14 mouse cellular contexts compared by ENCODE assay signal in the genomic region with DNA sequence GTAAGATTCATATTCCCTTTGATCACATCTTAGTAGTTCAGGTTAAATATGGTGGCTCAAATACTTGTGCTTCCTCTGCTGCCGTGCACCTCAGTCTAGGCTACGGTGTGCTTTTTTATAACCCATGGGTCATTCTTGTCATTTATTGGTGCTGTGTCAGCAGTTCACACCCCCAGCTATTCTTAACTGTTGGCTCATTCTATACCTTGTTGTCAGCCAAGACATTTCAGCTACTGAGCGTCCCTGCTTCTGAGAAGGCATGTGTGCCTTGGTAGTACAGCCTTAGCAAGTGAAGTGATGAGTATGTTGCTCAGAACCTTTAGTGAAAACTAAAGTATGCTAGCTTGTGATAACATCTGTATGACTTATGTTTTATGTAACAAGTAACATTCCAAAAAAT. TPM values are rescaled to one million over a fixed set of nuclear protein-coding genes. Genes with fewer than 3 reads are reported as not detected.
A peak's percentile ranks its signal among the peaks of the same experiment; 100 is the strongest.
DNase-seq lines count a peak whose midpoint lies in the region; ATAC-seq and TF ChIP-seq lines count a peak whose summit lies in the region.
"Had no signal": no experiment of that assay in that cellular context is flagged by ENCODE, and none has a peak within 500 bp of the region (broad histone marks: within the 10 kb centered on the region; RNA-seq: fewer than 3 reads in every experiment).

No protein-coding gene starts in this region.

- peaks cover 2% of the 10 kb centered on the region for H3K4me1 ChIP-seq in heart, adult 2 months (ENCODE audit: control insufficient read depth, insufficient read depth, low read length)
- peaks cover 14% of the 10 kb centered on the region; the same call in 1 of the 2 replicates for H3K4me1 ChIP-seq in heart, embryonic 11.5 days (ENCODE audit: control insufficient read depth, insufficient read depth, low read length)
- peaks cover 4% of the 10 kb centered on the region; the same call in 1 of the 2 replicates for H3K4me1 ChIP-seq in intestine, embryonic 16.5 days (ENCODE audit: control insufficient read depth, insufficient read depth, low read length)
- H3K4me1 ChIP-seq: lung, embryonic 15.5 days; midbrain, embryonic 12.5 days had no signal

- 14% methylated on average over 3 of the region's 3 CpGs for WGBS in heart, adult 2 months
- 54% methylated on average over 3 of the region's 3 CpGs for WGBS in heart, embryonic 11.5 days (ENCODE audit: insufficient replicate concordance)
- 34% methylated on average over 3 of the region's 3 CpGs for WGBS in intestine, embryonic 16.5 days

- no peaks in the 10 kb centered on the region for H3K27me3 ChIP-seq in heart, adult 2 months (ENCODE audit: control insufficient read depth, insufficient read depth, low read length)
- H3K27me3 ChIP-seq in heart, embryonic 11.5 days (ENCODE audit: control insufficient read depth, insufficient read depth, low read length): no peaks in the 10 kb centered on the region
- no peaks in the 10 kb centered on the region for H3K27me3 ChIP-seq in intestine, embryonic 16.5 days (replicated peaks; ENCODE audit: control insufficient read depth, insufficient read depth, low read length)
- H3K27me3 ChIP-seq: lung, embryonic 15.5 days; midbrain, embryonic 12.5 days; neural tube, embryonic 13.5 days had no signal

- no peak overlapping the region for H3K9ac ChIP-seq in heart, adult 2 months (ENCODE audit: low read depth, low read length)
- no peak overlapping the region for H3K9ac ChIP-seq in heart, embryonic 11.5 days (ENCODE audit: low read depth, low read length)
- H3K9ac ChIP-seq in intestine, embryonic 16.5 days (ENCODE audit: low read depth, low read length): no peak overlapping the region
- H3K9ac ChIP-seq: lung, embryonic 15.5 days; midbrain, embryonic 12.5 days; neural tube, embryonic 13.5 days had no signal

- H3K27ac ChIP-seq in heart, adult 2 months: peak overlapping the region; percentile 26
- H3K27ac ChIP-seq in heart, embryonic 11.5 days (ENCODE audit: low read depth, low read length): no peak overlapping the region
- no peak overlapping the region for H3K27ac ChIP-seq in intestine, embryonic 16.5 days (ENCODE audit: low read length)
- H3K27ac ChIP-seq: lung, embryonic 15.5 days; midbrain, embryonic 12.5 days; neural tube, embryonic 13.5 days; stomach, postnatal 0 days had no signal

- TF ChIP-seq EP300 in heart, adult 2 months (IDR thresholded peaks at IDR 0.05; ENCODE audit: insufficient read depth, low read depth, low read length): no peak

- ATAC-seq in cerebellum, adult (ENCODE audit: insufficient number of reproducible peaks, low FRiP score, low TSS enrichment): peak; percentile 84
- no peak for ATAC-seq in heart, embryonic 11.5 days (replicated peaks; ENCODE audit: insufficient number of reproducible peaks, low FRiP score, low TSS enrichment)
- peak; percentile 76 for ATAC-seq in intestine, embryonic 16.5 days

- H3K79me2 ChIP-seq in heart, adult 2 months (replicated peaks; ENCODE audit: control insufficient read depth, insufficient read depth, low read length): peaks cover 8% of the 10 kb centered on the region

- no peak for TF ChIP-seq POLR2A in heart, adult 2 months (IDR thresholded peaks at IDR 0.05; ENCODE audit: insufficient read depth, low read depth, low read length)

- H3K4me2 ChIP-seq in heart, embryonic 11.5 days: no peak overlapping the region
- H3K4me2 ChIP-seq in intestine, embryonic 16.5 days (ENCODE audit: low read depth, low read length): no peak overlapping the region
- H3K4me2 ChIP-seq: lung, embryonic 15.5 days; midbrain, embryonic 12.5 days; neural tube, embryonic 13.5 days had no signal

- no peak for DNase-seq in cerebellum, adult 8-10 months
- peak in 1 of 2 experiments; percentile 38 for DNase-seq in heart, adult 2 months
- DNase-seq in cerebellum, adult 9-11 months: peak; percentile 50
- no peak for DNase-seq in T-cell, adult 2 months (ENCODE audit: low spot score)
- no peak for DNase-seq in thymus, postnatal 0 days (ENCODE audit: low spot score)
- DNase-seq: layer of hippocampus, postnatal 36 days; right cerebral cortex, postnatal 4 days had no signal

- no peaks in the 10 kb centered on the region for H3K9me3 ChIP-seq in heart, embryonic 11.5 days (replicated peaks; ENCODE audit: control insufficient read depth, low read length)
- no peaks in the 10 kb centered on the region for H3K9me3 ChIP-seq in intestine, embryonic 16.5 days (ENCODE audit: control insufficient read depth, low read length)
- H3K9me3 ChIP-seq: lung, embryonic 15.5 days; midbrain, embryonic 12.5 days; neural tube, embryonic 13.5 days had no signal

- intact Hi-C loops in heart, adult 2 months (cut with DNase I): no loop called here

- H3K36me3 ChIP-seq in heart, adult 2 months (ENCODE audit: control insufficient read depth, insufficient read depth, low read length): peaks cover 22% of the 10 kb centered on the region
- H3K36me3 ChIP-seq in heart, embryonic 11.5 days (ENCODE audit: control insufficient read depth, insufficient read depth, low read length): peaks cover 9% of the 10 kb centered on the region; the same call in 1 of the 2 replicates
- 0 out of 2 replicates have a peak, but pooled peaks cover 3% of the 10 kb centered on the region for H3K36me3 ChIP-seq in intestine, embryonic 16.5 days (ENCODE audit: control insufficient read depth, insufficient read depth, low read length)

- no peak for TF ChIP-seq CTCF in heart, adult 2 months (IDR thresholded peaks at IDR 0.05)

- no peak overlapping the region for H3K4me3 ChIP-seq in heart, adult 2 months
- H3K4me3 ChIP-seq in heart, embryonic 11.5 days (ENCODE audit: low read depth, low read length): no peak overlapping the region
- H3K4me3 ChIP-seq in intestine, embryonic 16.5 days (ENCODE audit: low read length): no peak overlapping the region
- H3K4me3 ChIP-seq: lung, embryonic 15.5 days; midbrain, embryonic 12.5 days; neural tube, embryonic 13.5 days had no signal

RNA-seq across cellular contexts. Expression of a gene that starts 17.7 kb away (rescaled TPM):
- 10 to 100 TPM; 76.8 to 79.8 TPM for total RNA-seq in heart, adult 2 months (2021)
- 77.8 and 93.2 TPM in 2 replicates for polyA plus RNA-seq in heart, adult 2 months (2012; rRNA removed)
- 113 and 118 TPM in 2 replicates for polyA plus RNA-seq in heart, embryonic 11.5 days (2014; fragmentation: Nextera tagmentation; extraction: Ambion mirVana)
- 79.7 and 86.9 TPM in 2 replicates for polyA plus RNA-seq in intestine, embryonic 16.5 days (2015; fragmentation: Nextera tagmentation; extraction: Ambion mirVana)
- polyA plus RNA-seq in thymus, postnatal 0 days (2015; fragmentation: Nextera tagmentation; extraction: Ambion mirVana): 77.5 and 78.4 TPM in 2 replicates
